Mouse (Mus musculus) heart, postnatal 4 days (tissue): ENCODE data around the gene Thap8. TPM values are rescaled to one million over a fixed set of nuclear protein-coding genes. Genes with fewer than 3 reads are reported as not detected.

ENCODE experiments used
- total RNA-seq, 2 experiments: library from RNA; stranded (reverse); gene quantifications; 2 replicates each; pipeline ENCODE4 v1.2.3; 2021

Gene Thap8
- total RNA-seq, 2 experiments from 2014 or later, result 0.38 to 0.54 TPM

Other genes with a start within 250 kb of the Thap8 start
- gene Zfp14, start 228.7 kb upstream of the Thap8 start, total RNA-seq, result 1 to 10 TPM; 1.8 to 2.1 TPM
- 1 to 10 TPM in 1 of 2 experiments, under 1 TPM in 1; 0.23 to 1.0 TPM for gene Zfp82, start 207.2 kb upstream of the Thap8 start, total RNA-seq
- gene Gm26920, start 189.7 kb upstream of the Thap8 start, total RNA-seq, result under 1 TPM in 1 of 2 experiments, not detected in 1; 0.74 TPM
- gene Zfp566, start 189.6 kb upstream of the Thap8 start, total RNA-seq, result 1 to 10 TPM; 2.8 to 3.5 TPM
- 10 to 100 TPM; 44.2 to 46.1 TPM for gene Zfp260, start 185.3 kb upstream of the Thap8 start, total RNA-seq
- gene Zfp382, start 158.2 kb upstream of the Thap8 start, total RNA-seq, result 10 to 100 TPM; 10.5 to 11.0 TPM
- 10 to 100 TPM; 45.3 to 46.6 TPM for gene Zfp146, start 110.3 kb upstream of the Thap8 start, total RNA-seq
- 100 to 1,000 TPM; 693 to 795 TPM for gene Cox7a1, start 96.0 kb upstream of the Thap8 start, total RNA-seq
- 100 to 1,000 TPM; 251 to 261 TPM for gene Capns1, start 81.3 kb upstream of the Thap8 start, total RNA-seq
- gene Polr2i, start 48.1 kb upstream of the Thap8 start, total RNA-seq, result 10 to 100 TPM; 61.9 to 70.3 TPM
- 10 to 100 TPM; 77.2 to 78.9 TPM for gene Tbcb, start 47.8 kb upstream of the Thap8 start, total RNA-seq
- not detected for gene Ovol3, start 44.4 kb upstream of the Thap8 start, total RNA-seq
- gene Wdr62, start 325 bp downstream of the Thap8 start, total RNA-seq, result 10 to 100 TPM in 1 of 2 experiments, 1 to 10 TPM in 1; 9.7 to 12.3 TPM
- 10 to 100 TPM; 10.1 to 12.8 TPM for gene Clip3, start 11.6 kb downstream of the Thap8 start, total RNA-seq
- gene Alkbh6, start 28.6 kb downstream of the Thap8 start, total RNA-seq, result 10 to 100 TPM; 29.4 to 30.8 TPM
- 1 to 10 TPM; 1.3 to 3.2 TPM for gene Syne4, start 34.7 kb downstream of the Thap8 start, total RNA-seq
- under 1 TPM; 0.70 to 0.91 TPM for gene E130208F15Rik, start 41.6 kb downstream of the Thap8 start, total RNA-seq
- gene Sdhaf1, start 43.8 kb downstream of the Thap8 start, total RNA-seq, result 10 to 100 TPM; 15.5 to 16.6 TPM
- gene Lrfn3, start 82.7 kb downstream of the Thap8 start, total RNA-seq, result 1 to 10 TPM; 1.4 to 2.2 TPM
- 10 to 100 TPM; 11.1 to 13.5 TPM for gene Tyrobp, start 133.7 kb downstream of the Thap8 start, total RNA-seq
- under 1 TPM in 1 of 2 experiments, not detected in 1; 0.88 TPM for gene Hcst, start 139.8 kb downstream of the Thap8 start, total RNA-seq
- gene Nfkbid, start 141.6 kb downstream of the Thap8 start, total RNA-seq, result 1 to 10 TPM in 1 of 2 experiments, under 1 TPM in 1; 0.43 to 1.3 TPM
- gene Aplp1, start 165.4 kb downstream of the Thap8 start, total RNA-seq, result 1 to 10 TPM; 6.0 to 7.4 TPM
- under 1 TPM in 1 of 2 experiments, not detected in 1; 0.34 TPM for gene Kirrel2, start 177.6 kb downstream of the Thap8 start, total RNA-seq
- gene Nphs1, start 178.2 kb downstream of the Thap8 start, total RNA-seq, result not detected
- gene Prodh2, start 213.5 kb downstream of the Thap8 start, total RNA-seq, result not detected